Mouse (Mus musculus) spleen, adult 2 months (tissue): ENCODE data around the gene Vasn.

ENCODE experiments used
- CTCF ChIP-seq: fragments of 200-500 bp; IDR thresholded peaks from 2 replicates; pipeline ENCODE4 v1.5.1; 2011; ENCODE audit warnings: mild to moderate bottlenecking, inconsistent platforms; ENCODE audit not compliant: insufficient read depth, insufficient read length, insufficient replicate concordance; ENCODE audit errors: extremely low read depth
- POLR2A ChIP-seq: fragments of 200-500 bp; IDR thresholded peaks from 2 replicates; pipeline ENCODE4 v1.6.1; 2011; ENCODE audit warnings: low read depth, low read length, inconsistent platforms

DNA sequence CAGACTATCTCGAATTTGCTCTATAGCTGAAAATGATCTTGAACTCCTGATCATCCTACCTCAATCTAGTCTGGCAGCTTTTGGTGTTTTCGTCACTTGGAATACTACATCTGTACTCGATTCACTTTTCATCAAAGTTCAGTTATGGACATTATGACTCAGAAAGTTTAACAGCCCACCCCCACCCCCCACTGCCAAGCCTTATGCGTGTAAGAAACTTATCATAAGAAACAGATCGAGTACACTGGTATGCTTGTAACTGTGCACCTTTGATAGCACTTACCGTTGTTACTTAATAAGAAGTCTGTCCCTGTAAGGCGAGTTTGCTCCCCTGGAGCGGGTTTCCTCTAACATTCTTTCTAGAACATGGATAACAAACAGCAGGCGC lies 43.4 kb downstream of the Vasn start:
- TF ChIP-seq CTCF (no peak), POLR2A (no peak)
